Mouse (Mus musculus) stomach, postnatal 0 days (tissue): Measurements from ENCODE around the gene Arsk.

Experiments used
- CTCF ChIP-seq: IDR thresholded peaks from 2 replicates; pipeline ENCODE4 v1.5.1; 2016; ENCODE audit warnings: antibody characterized with exemption, low read depth, mild to moderate bottlenecking, moderate library complexity
- EP300 ChIP-seq: optimal IDR thresholded peaks from 2 replicates; pipeline ENCODE3; 2016; ENCODE audit warnings: antibody characterized with exemption

GRCm38 (mm10) chr13:76024588-76024987 is 73.9 kb downstream of the Arsk start:
- no peak for TF ChIP-seq CTCF
- TF ChIP-seq EP300, result no peak
